Mouse (Mus musculus): ENCODE measurements around the gene Adcy5.

- no peak for TF ChIP-seq CTCF (IDR thresholded peaks at IDR 0.05)
- no peak for TF ChIP-seq POLR2A (IDR thresholded peaks at IDR 0.05; ENCODE audit: insufficient read depth, low read depth, low read length)
- no peak for TF ChIP-seq EP300 (IDR thresholded peaks at IDR 0.05; ENCODE audit: insufficient read depth, low read depth, low read length)
Measured at GRCm38 (mm10) chr16:35208796-35209195, 54.1 kb downstream of the Adcy5 start.
